Mouse (Mus musculus): ENCODE measurements around the gene Igfbp5.

- TF ChIP-seq EP300 (IDR thresholded peaks at IDR 0.05; ENCODE audit: insufficient read depth, low read depth, low read length) (no peak), CTCF (IDR thresholded peaks at IDR 0.05; ENCODE audit: low read depth, low read length) (no peak)
These were observed 64.6 kb downstream of the Igfbp5 start for GRCm38 (mm10) chr1:72809951-72810675.
